ENCODE assay signal across 23 mouse cellular contexts in genomic region chr14:76868131-76868530, GRCm38 (mm10).
DNase-seq lines count a peak whose midpoint lies in the region; ATAC-seq and TF ChIP-seq lines count a peak whose summit lies in the region.
"Had no signal": no experiment of that assay in that cellular context is flagged by ENCODE, and none has a peak within 500 bp of the region (broad histone marks: within the 10 kb centered on the region; RNA-seq: fewer than 3 reads in every experiment).

No protein-coding gene starts in this region.

- no peak for TF ChIP-seq EP300 in heart, adult 2 months (IDR thresholded peaks at IDR 0.05; ENCODE audit: insufficient read depth, low read depth, low read length)

- no peaks in the 10 kb centered on the region for H3K79me2 ChIP-seq in heart, adult 2 months (replicated peaks; ENCODE audit: control insufficient read depth, insufficient read depth, low read length)

- H3K4me3 ChIP-seq in embryonic facial prominence, embryonic 14.5 days (ENCODE audit: low read depth, low read length): no peak overlapping the region
- no peak overlapping the region for H3K4me3 ChIP-seq in embryonic facial prominence, embryonic 10.5 days
- no peak overlapping the region for H3K4me3 ChIP-seq in heart, adult 2 months
- H3K4me3 ChIP-seq in heart, embryonic 11.5 days (ENCODE audit: low read depth, low read length): no peak overlapping the region
- no peak overlapping the region for H3K4me3 ChIP-seq in limb, embryonic 14.5 days (replicated peaks; ENCODE audit: low read length)
- no peak overlapping the region for H3K4me3 ChIP-seq in limb, embryonic 10.5 days
- H3K4me3 ChIP-seq: embryonic facial prominence, embryonic 12.5 days; erythroblast, embryonic 14.5 days; forebrain, embryonic 12.5 days; forebrain, embryonic 15.5 days; heart, embryonic 12.5 days; heart, embryonic 15.5 days; hindbrain, embryonic 12.5 days; hindbrain, embryonic 15.5 days had no signal

- H3K27me3 ChIP-seq in embryonic facial prominence, embryonic 14.5 days (replicated peaks; ENCODE audit: control insufficient read depth, insufficient read depth, low read length): no peaks in the 10 kb centered on the region
- no peaks in the 10 kb centered on the region for H3K27me3 ChIP-seq in embryonic facial prominence, embryonic 10.5 days (replicated peaks; ENCODE audit: low read depth, poor library complexity, severe bottlenecking)
- H3K27me3 ChIP-seq in heart, adult 2 months (ENCODE audit: control insufficient read depth, insufficient read depth, low read length): no peaks in the 10 kb centered on the region
- no peaks in the 10 kb centered on the region for H3K27me3 ChIP-seq in heart, embryonic 11.5 days (ENCODE audit: control insufficient read depth, insufficient read depth, low read length)
- no peaks in the 10 kb centered on the region for H3K27me3 ChIP-seq in limb, embryonic 14.5 days (ENCODE audit: control insufficient read depth, insufficient read depth, low read length)
- H3K27me3 ChIP-seq in limb, embryonic 10.5 days (ENCODE audit: low read depth, poor library complexity, severe bottlenecking): no peaks in the 10 kb centered on the region
- H3K27me3 ChIP-seq: embryonic facial prominence, embryonic 12.5 days; forebrain, embryonic 12.5 days; forebrain, embryonic 15.5 days; heart, embryonic 12.5 days; heart, embryonic 15.5 days; hindbrain, embryonic 12.5 days; hindbrain, embryonic 15.5 days had no signal

- TF ChIP-seq CTCF in heart, adult 2 months (IDR thresholded peaks at IDR 0.05): no peak

- TF ChIP-seq POLR2A in heart, adult 2 months (IDR thresholded peaks at IDR 0.05; ENCODE audit: insufficient read depth, low read depth, low read length): no peak
- no peak for TF ChIP-seq POLR2A in limb, embryonic 14.5 days (IDR thresholded peaks at IDR 0.05; ENCODE audit: borderline replicate concordance, extremely low read depth, insufficient read depth, insufficient read length)

- WGBS in embryonic facial prominence, embryonic 14.5 days: 84% methylated on average over 5 of the region's 5 CpGs
- 86% methylated on average over 5 of the region's 5 CpGs for WGBS in embryonic facial prominence, embryonic 10.5 days
- 58% methylated on average over 5 of the region's 5 CpGs for WGBS in heart, adult 2 months
- 88% methylated on average over 5 of the region's 5 CpGs for WGBS in heart, embryonic 11.5 days (ENCODE audit: insufficient replicate concordance)
- WGBS in limb, embryonic 14.5 days: 83% methylated on average over 5 of the region's 5 CpGs
- 90% methylated on average over 5 of the region's 5 CpGs for WGBS in limb, embryonic 10.5 days

- no peak for ATAC-seq in embryonic facial prominence, embryonic 14.5 days (ENCODE audit: low read depth)
- no peak for ATAC-seq in heart, embryonic 11.5 days (replicated peaks; ENCODE audit: insufficient number of reproducible peaks, low FRiP score, low TSS enrichment)
- ATAC-seq in limb, embryonic 14.5 days (ENCODE audit: low FRiP score, low read depth): no peak
- ATAC-seq: activated CD4-positive, CD25-positive, alpha-beta regulatory T cell, adult 4 months; forebrain, embryonic 15.5 days; intestine, postnatal 0 days had no signal

- no peaks in the 10 kb centered on the region for H3K9me3 ChIP-seq in embryonic facial prominence, embryonic 14.5 days (ENCODE audit: control insufficient read depth, low read length)
- H3K9me3 ChIP-seq in embryonic facial prominence, embryonic 10.5 days: no peaks in the 10 kb centered on the region
- H3K9me3 ChIP-seq in heart, embryonic 11.5 days (replicated peaks; ENCODE audit: control insufficient read depth, low read length): no peaks in the 10 kb centered on the region
- H3K9me3 ChIP-seq in limb, embryonic 14.5 days (ENCODE audit: control insufficient read depth, low read length): no peaks in the 10 kb centered on the region
- no peaks in the 10 kb centered on the region for H3K9me3 ChIP-seq in limb, embryonic 10.5 days (replicated peaks)
- H3K9me3 ChIP-seq: embryonic facial prominence, embryonic 12.5 days; forebrain, embryonic 12.5 days; forebrain, embryonic 15.5 days; heart, embryonic 15.5 days; hindbrain, embryonic 12.5 days; hindbrain, embryonic 15.5 days had no signal

- no peaks in the 10 kb centered on the region for H3K36me3 ChIP-seq in embryonic facial prominence, embryonic 14.5 days (ENCODE audit: control insufficient read depth, insufficient read depth, low read length)
- H3K36me3 ChIP-seq in embryonic facial prominence, embryonic 10.5 days (replicated peaks): no peaks in the 10 kb centered on the region
- H3K36me3 ChIP-seq in heart, adult 2 months (ENCODE audit: control insufficient read depth, insufficient read depth, low read length): no peaks in the 10 kb centered on the region
- no peaks in the 10 kb centered on the region for H3K36me3 ChIP-seq in heart, embryonic 11.5 days (ENCODE audit: control insufficient read depth, insufficient read depth, low read length)
- no peaks in the 10 kb centered on the region for H3K36me3 ChIP-seq in limb, embryonic 14.5 days (ENCODE audit: control insufficient read depth, insufficient read depth, low read length)
- H3K36me3 ChIP-seq in limb, embryonic 10.5 days: no peaks in the 10 kb centered on the region
- H3K36me3 ChIP-seq: embryonic facial prominence, embryonic 12.5 days; forebrain, embryonic 12.5 days; forebrain, embryonic 15.5 days; heart, embryonic 12.5 days; heart, embryonic 15.5 days; hindbrain, embryonic 12.5 days; hindbrain, embryonic 15.5 days had no signal

- H3K9ac ChIP-seq in embryonic facial prominence, embryonic 14.5 days (ENCODE audit: low read depth, low read length): no peak overlapping the region
- H3K9ac ChIP-seq in heart, adult 2 months (ENCODE audit: low read depth, low read length): no peak overlapping the region
- H3K9ac ChIP-seq in heart, embryonic 11.5 days (ENCODE audit: low read depth, low read length): no peak overlapping the region
- H3K9ac ChIP-seq in limb, embryonic 14.5 days (ENCODE audit: low read depth, low read length, severe bottlenecking): no peak overlapping the region
- H3K9ac ChIP-seq: embryonic facial prominence, embryonic 12.5 days; forebrain, embryonic 12.5 days; forebrain, embryonic 15.5 days; heart, embryonic 12.5 days; heart, embryonic 15.5 days; hindbrain, embryonic 12.5 days; hindbrain, embryonic 15.5 days had no signal

- no peak overlapping the region for H3K27ac ChIP-seq in embryonic facial prominence, embryonic 14.5 days (replicated peaks; ENCODE audit: low read depth, low read length)
- H3K27ac ChIP-seq in embryonic facial prominence, embryonic 10.5 days (replicated peaks): no peak overlapping the region
- peak overlapping the region; percentile 68 for H3K27ac ChIP-seq in heart, adult 2 months
- no peak overlapping the region for H3K27ac ChIP-seq in heart, embryonic 11.5 days (ENCODE audit: low read depth, low read length)
- H3K27ac ChIP-seq in limb, embryonic 14.5 days (replicated peaks; ENCODE audit: low read depth, low read length): peak overlapping the region; percentile 39; the same call in 1 of the 2 replicates
- H3K27ac ChIP-seq in limb, embryonic 10.5 days: no peak overlapping the region
- H3K27ac ChIP-seq: embryonic facial prominence, embryonic 12.5 days; forebrain, embryonic 12.5 days; forebrain, embryonic 15.5 days; heart, embryonic 15.5 days; hindbrain, embryonic 12.5 days; hindbrain, embryonic 15.5 days had no signal

- peak; percentile 27 for DNase-seq in embryonic facial prominence, embryonic 14.5 days (ENCODE audit: low spot score)
- no peak for DNase-seq in embryonic facial prominence, embryonic 10.5 days (ENCODE audit: low spot score)
- DNase-seq in heart, adult 2 months: no peak
- peak; percentile 63 for DNase-seq in limb, embryonic 14.5 days (ENCODE audit: low spot score)
- no peak for DNase-seq in limb, embryonic 10.5 days (ENCODE audit: low spot score)
- DNase-seq: adrenal gland, postnatal 10 days; adrenal gland, postnatal 36 days; cerebellum, adult 18-20 months; cerebellum, adult 9-10 months; cerebellum, postnatal 14 days; gastrocnemius, postnatal 14 days; heart, postnatal 14 days had no signal

- intact Hi-C loops in heart, adult 2 months (cut with DNase I): no loop called here

- peaks cover 2% of the 10 kb centered on the region; the same call in 1 of the 2 replicates for H3K4me1 ChIP-seq in embryonic facial prominence, embryonic 14.5 days (ENCODE audit: control insufficient read depth, insufficient read depth, low read length)
- H3K4me1 ChIP-seq in embryonic facial prominence, embryonic 10.5 days: peaks cover 3% of the 10 kb centered on the region; the same call in 1 of the 2 replicates
- peaks cover 5% of the 10 kb centered on the region for H3K4me1 ChIP-seq in heart, adult 2 months (ENCODE audit: control insufficient read depth, insufficient read depth, low read length)
- no peaks in the 10 kb centered on the region for H3K4me1 ChIP-seq in heart, embryonic 11.5 days (ENCODE audit: control insufficient read depth, insufficient read depth, low read length)
- H3K4me1 ChIP-seq in limb, embryonic 14.5 days (ENCODE audit: control insufficient read depth, insufficient read depth, low read length): peaks cover 14% of the 10 kb centered on the region
- H3K4me1 ChIP-seq in limb, embryonic 10.5 days: peaks cover 7% of the 10 kb centered on the region; the same call in 1 of the 2 replicates
- H3K4me1 ChIP-seq: embryonic facial prominence, embryonic 12.5 days; forebrain, embryonic 12.5 days; forebrain, embryonic 15.5 days; heart, embryonic 12.5 days; heart, embryonic 15.5 days; hindbrain, embryonic 12.5 days; hindbrain, embryonic 15.5 days had no signal

- H3K4me2 ChIP-seq in embryonic facial prominence, embryonic 14.5 days (ENCODE audit: low read depth, low read length): no peak overlapping the region
- no peak overlapping the region for H3K4me2 ChIP-seq in heart, embryonic 11.5 days
- H3K4me2 ChIP-seq in limb, embryonic 14.5 days (replicated peaks; ENCODE audit: low read depth, low read length, severe bottlenecking): no peak overlapping the region
- H3K4me2 ChIP-seq: embryonic facial prominence, embryonic 12.5 days; forebrain, embryonic 12.5 days; forebrain, embryonic 15.5 days; heart, embryonic 12.5 days; heart, embryonic 15.5 days; hindbrain, embryonic 12.5 days; hindbrain, embryonic 15.5 days had no signal

Comparison
In these comparisons a context has a peak if more than half of its experiments do, and no peak if none do; other contexts are left out.
1. DNase-seq: peak in embryonic facial prominence, embryonic 14.5 days (single experiment) and limb, embryonic 14.5 days (single experiment); none in embryonic facial prominence, embryonic 10.5 days (single experiment), heart, adult 2 months (0 of 2) and limb, embryonic 10.5 days (single experiment).
2. H3K27ac ChIP-seq: peak in heart, adult 2 months (single experiment) and limb, embryonic 14.5 days (single experiment); none in embryonic facial prominence, embryonic 14.5 days (single experiment), embryonic facial prominence, embryonic 10.5 days (single experiment), heart, embryonic 11.5 days (single experiment) and limb, embryonic 10.5 days (single experiment).